Mouse (Mus musculus): Measurements from ENCODE around the gene Gpr155. TPM values are rescaled to one million over a fixed set of nuclear protein-coding genes. Genes with fewer than 3 reads are reported as not detected.

The Gpr155 gene
- polyA plus RNA-seq, 1 experiment from 2014 or later: 6.7 TPM

GRCm38 (mm10) chr2:73404980-73405379, 18.6 kb upstream of the Gpr155 start:
- H3K27ac ChIP-seq: no peak overlapping the region
- H3K9me3 ChIP-seq (replicated peaks): no peaks in the 10 kb centered on the region
- no peak for ATAC-seq (replicated peaks; ENCODE audit: low FRiP score)
- H3K4me2 ChIP-seq: no peak overlapping the region
- 92% methylated on average over 7 of the region's 7 CpGs for WGBS
- no peaks in the 10 kb centered on the region for H3K4me1 ChIP-seq
- H3K36me3 ChIP-seq: no peaks in the 10 kb centered on the region
- no peak overlapping the region for H3K9ac ChIP-seq
- no peak overlapping the region for H3K4me3 ChIP-seq (replicated peaks)
- no peaks in the 10 kb centered on the region for H3K27me3 ChIP-seq

GRCm38 (mm10) chr2:73404442-73404841, 18.1 kb upstream of the Gpr155 start:
- Histone ChIP-seq H3K9me3 (replicated peaks) (no peaks in the 10 kb centered on the region), H3K4me3 (replicated peaks) (no peak overlapping the region), H3K36me3 (no peaks in the 10 kb centered on the region), H3K9ac (no peak overlapping the region), H3K27me3 (no peaks in the 10 kb centered on the region), H3K4me2 (no peak overlapping the region), H3K4me1 (no peaks in the 10 kb centered on the region), H3K27ac (no peak overlapping the region)
- no peak for ATAC-seq (replicated peaks; ENCODE audit: low FRiP score)
- 79% methylated on average over 9 of the region's 9 CpGs for WGBS

GRCm38 (mm10) chr2:73403385-73404013, 17.1 kb upstream of the Gpr155 start:
- H3K4me2 ChIP-seq: no peak overlapping the region
- no peak overlapping the region for H3K4me3 ChIP-seq (replicated peaks)
- no peaks in the 10 kb centered on the region for H3K9me3 ChIP-seq (replicated peaks)
- no peak overlapping the region for H3K27ac ChIP-seq
- no peaks in the 10 kb centered on the region for H3K27me3 ChIP-seq
- no peaks in the 10 kb centered on the region for H3K36me3 ChIP-seq
- H3K4me1 ChIP-seq: no peaks in the 10 kb centered on the region
- H3K9ac ChIP-seq: no peak overlapping the region
- WGBS: 76% methylated on average over 15 of the region's 15 CpGs
- no peak for ATAC-seq (replicated peaks; ENCODE audit: low FRiP score)

GRCm38 (mm10) chr2:73401689-73402088, 15.3 kb upstream of the Gpr155 start:
- H3K27me3 ChIP-seq: no peaks in the 10 kb centered on the region
- no peaks in the 10 kb centered on the region for H3K4me1 ChIP-seq
- H3K9me3 ChIP-seq (replicated peaks): no peaks in the 10 kb centered on the region
- H3K9ac ChIP-seq: no peak overlapping the region
- H3K4me3 ChIP-seq (replicated peaks): no peak overlapping the region
- no peaks in the 10 kb centered on the region for H3K36me3 ChIP-seq
- 17% methylated on average over 1 of the region's 1 CpGs for WGBS
- no peak overlapping the region for H3K27ac ChIP-seq
- no peak for ATAC-seq (replicated peaks; ENCODE audit: low FRiP score)
- H3K4me2 ChIP-seq: no peak overlapping the region

- no peaks in the 10 kb centered on the region for H3K9me3 ChIP-seq (replicated peaks)
- no peak overlapping the region for H3K4me2 ChIP-seq
- no peak overlapping the region for H3K4me3 ChIP-seq (replicated peaks)
- H3K4me1 ChIP-seq: no peaks in the 10 kb centered on the region
- H3K9ac ChIP-seq: no peak overlapping the region
- WGBS: 93% methylated on average over 2 of the region's 2 CpGs
- no peak for ATAC-seq (replicated peaks; ENCODE audit: low FRiP score)
- no peaks in the 10 kb centered on the region for H3K36me3 ChIP-seq
- H3K27me3 ChIP-seq: no peaks in the 10 kb centered on the region
- H3K27ac ChIP-seq: no peak overlapping the region
Observed at GRCm38 (mm10) chr2:73397476-73397875, 11.1 kb upstream of the Gpr155 start.

GRCm38 (mm10) chr2:73396828-73397325, 10.5 kb upstream of the Gpr155 start:
- H3K27me3 ChIP-seq: no peaks in the 10 kb centered on the region
- no peak overlapping the region for H3K4me3 ChIP-seq (replicated peaks)
- H3K4me1 ChIP-seq: no peaks in the 10 kb centered on the region
- 93% methylated on average over 3 of the region's 3 CpGs for WGBS
- H3K9ac ChIP-seq: no peak overlapping the region
- H3K27ac ChIP-seq: no peak overlapping the region
- H3K9me3 ChIP-seq (replicated peaks): no peaks in the 10 kb centered on the region
- no peak for ATAC-seq (replicated peaks; ENCODE audit: low FRiP score)
- H3K36me3 ChIP-seq: no peaks in the 10 kb centered on the region
- no peak overlapping the region for H3K4me2 ChIP-seq

- no peak for ATAC-seq (replicated peaks; ENCODE audit: low FRiP score)
- H3K9me3 ChIP-seq (replicated peaks): no peaks in the 10 kb centered on the region
- 78% methylated on average over 8 of the region's 8 CpGs for WGBS
Observed at GRCm38 (mm10) chr2:73395516-73395915, 9.1 kb upstream of the Gpr155 start.

GRCm38 (mm10) chr2:73394476-73394875, 8.1 kb upstream of the Gpr155 start:
- no peak overlapping the region for H3K27ac ChIP-seq
- H3K4me3 ChIP-seq (replicated peaks): no peak overlapping the region
- H3K36me3 ChIP-seq: no peaks in the 10 kb centered on the region
- no peak overlapping the region for H3K9ac ChIP-seq
- no peak for ATAC-seq (replicated peaks; ENCODE audit: low FRiP score)
- no peaks in the 10 kb centered on the region for H3K27me3 ChIP-seq
- WGBS: 80% methylated on average over 3 of the region's 3 CpGs
- H3K4me2 ChIP-seq: no peak overlapping the region
- no peaks in the 10 kb centered on the region for H3K4me1 ChIP-seq
- H3K9me3 ChIP-seq (replicated peaks): no peaks in the 10 kb centered on the region

More at GRCm38 (mm10) chr2:73395516-73395915, 9.1 kb upstream of the Gpr155 start:
- no peak overlapping the region for H3K27ac ChIP-seq
- H3K36me3 ChIP-seq: no peaks in the 10 kb centered on the region
- no peaks in the 10 kb centered on the region for H3K4me1 ChIP-seq
- H3K27me3 ChIP-seq: no peaks in the 10 kb centered on the region
- no peak overlapping the region for H3K4me2 ChIP-seq
- H3K9ac ChIP-seq: no peak overlapping the region
- H3K4me3 ChIP-seq (replicated peaks): no peak overlapping the region

- WGBS: 83% methylated on average over 2 of the region's 2 CpGs
- H3K9ac ChIP-seq: no peak overlapping the region
- no peak for ATAC-seq (replicated peaks; ENCODE audit: low FRiP score)
- no peak overlapping the region for H3K4me3 ChIP-seq (replicated peaks)
- no peak overlapping the region for H3K4me2 ChIP-seq
- no peaks in the 10 kb centered on the region for H3K27me3 ChIP-seq
- no peaks in the 10 kb centered on the region for H3K9me3 ChIP-seq (replicated peaks)
- H3K36me3 ChIP-seq: no peaks in the 10 kb centered on the region
- H3K27ac ChIP-seq: no peak overlapping the region
- H3K4me1 ChIP-seq: no peaks in the 10 kb centered on the region
Observed at GRCm38 (mm10) chr2:73392772-73393171, 6.4 kb upstream of the Gpr155 start.

GRCm38 (mm10) chr2:73389951-73390350, 3.6 kb upstream of the Gpr155 start:
- Histone ChIP-seq H3K27ac (no peak overlapping the region), H3K27me3 (no peaks in the 10 kb centered on the region), H3K4me3 (replicated peaks) (no peak overlapping the region), H3K9me3 (replicated peaks) (no peaks in the 10 kb centered on the region), H3K9ac (no peak overlapping the region), H3K36me3 (no peaks in the 10 kb centered on the region), H3K4me1 (peaks cover 11% of the 10 kb centered on the region), H3K4me2 (no peak overlapping the region)
- ATAC-seq (replicated peaks; ENCODE audit: low FRiP score): no peak
- 90% methylated on average over 3 of the region's 3 CpGs for WGBS

GRCm38 (mm10) chr2:73387806-73388205, 1.4 kb upstream of the Gpr155 start:
- H3K36me3 ChIP-seq: no peaks in the 10 kb centered on the region
- 0 out of 2 replicates have a peak, but pooled peaks cover 2% of the 10 kb centered on the region for H3K27me3 ChIP-seq
- H3K4me2 ChIP-seq: no peak overlapping the region
- ATAC-seq (replicated peaks; ENCODE audit: low FRiP score): no peak
- H3K9ac ChIP-seq: no peak overlapping the region
- H3K9me3 ChIP-seq (replicated peaks): no peaks in the 10 kb centered on the region
- H3K27ac ChIP-seq: no peak overlapping the region
- no peak overlapping the region for H3K4me3 ChIP-seq (replicated peaks)
- 93% methylated on average over 1 of the region's 1 CpGs for WGBS
- peaks cover 11% of the 10 kb centered on the region for H3K4me1 ChIP-seq

GRCm38 (mm10) chr2:73385641-73386355, 574 bp downstream of the Gpr155 start:
- no peak for ATAC-seq (replicated peaks; ENCODE audit: low FRiP score)
- Histone ChIP-seq H3K27ac (0 out of 2 replicates have a peak overlapping the region, but pooled peaks have one; percentile 33), H3K4me1 (peaks cover 12% of the 10 kb centered on the region), H3K27me3 (0 out of 2 replicates have a peak, but pooled peaks cover 2% of the 10 kb centered on the region), H3K4me3 (replicated peaks) (peak overlapping the region; percentile 78), H3K4me2 (peak overlapping the region; percentile 95), H3K9ac (peak overlapping the region; percentile 55), H3K9me3 (replicated peaks) (no peaks in the 10 kb centered on the region), H3K36me3 (no peaks in the 10 kb centered on the region; the same call in 1 of the 2 replicates)
- 2% methylated on average over 26 of the region's 29 CpGs for WGBS
